Mouse (Mus musculus) right cerebral cortex, postnatal 25 days (tissue): Measurements from ENCODE around the gene Supt3.

ENCODE experiments used
- DNase-seq: peaks from one replicate; pipeline ENCODE4 v3.0.0; 2022

Gene Supt3

DNA sequence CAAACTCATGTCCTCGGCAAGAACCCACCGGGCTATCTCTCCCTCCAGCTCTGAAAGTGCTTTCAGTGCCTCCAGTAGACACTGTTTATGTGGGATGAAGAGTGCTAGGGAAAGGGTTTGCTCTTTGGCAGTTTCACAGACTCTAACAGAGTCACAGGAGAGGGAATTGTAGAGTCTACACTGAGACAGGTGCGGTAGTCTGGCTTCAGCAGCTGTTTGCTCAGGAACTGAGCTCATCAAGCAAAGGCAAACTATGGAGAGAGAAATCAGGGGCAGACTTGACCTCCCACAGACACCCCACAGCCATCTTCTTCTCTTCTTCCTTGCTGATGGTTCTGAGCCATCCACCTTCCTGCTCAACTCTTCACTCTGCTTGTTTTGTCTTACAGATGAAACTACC, 193.3 kb downstream of the Supt3 start:
- no peak for DNase-seq

DNA sequence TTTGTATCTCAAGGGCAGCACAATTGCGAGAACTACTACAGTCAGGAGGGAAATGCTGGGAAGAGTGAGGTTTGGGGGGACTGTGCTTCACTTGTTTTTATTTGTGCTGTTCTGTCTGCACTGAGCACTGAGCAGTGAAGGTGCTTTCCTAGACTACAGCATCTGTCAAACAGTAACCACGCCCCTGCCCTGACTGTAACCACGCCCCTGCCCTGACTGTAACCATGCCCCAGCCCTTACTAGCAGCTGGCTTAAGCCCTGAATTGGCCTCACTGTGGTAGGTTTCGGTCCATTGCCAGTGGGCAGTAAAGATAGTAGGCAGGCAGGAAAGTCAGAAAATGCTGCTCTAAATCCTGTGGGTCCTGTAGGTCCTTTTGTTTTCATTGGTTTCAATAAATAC, 196.5 kb downstream of the Supt3 start:
- no peak for DNase-seq

DNA sequence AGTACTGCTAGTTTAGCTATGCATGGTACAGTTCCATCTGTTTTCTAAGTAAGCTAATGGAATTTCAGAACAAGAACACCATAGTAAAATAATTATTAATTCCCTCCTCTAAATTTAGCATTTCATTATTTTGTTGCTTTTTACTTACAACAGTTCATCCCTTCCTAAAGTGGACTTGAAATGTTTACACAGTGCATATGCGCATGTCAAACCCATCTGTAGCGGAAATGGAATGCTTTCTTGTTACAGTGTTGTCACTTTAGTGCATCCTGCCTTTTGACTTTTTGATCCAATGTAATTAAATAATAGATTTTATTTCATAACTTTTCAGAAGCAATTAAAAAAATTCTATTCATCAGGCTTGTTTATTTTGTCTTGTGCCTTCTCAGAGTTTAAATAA, 200.7 kb downstream of the Supt3 start:
- DNase-seq = no peak

DNA sequence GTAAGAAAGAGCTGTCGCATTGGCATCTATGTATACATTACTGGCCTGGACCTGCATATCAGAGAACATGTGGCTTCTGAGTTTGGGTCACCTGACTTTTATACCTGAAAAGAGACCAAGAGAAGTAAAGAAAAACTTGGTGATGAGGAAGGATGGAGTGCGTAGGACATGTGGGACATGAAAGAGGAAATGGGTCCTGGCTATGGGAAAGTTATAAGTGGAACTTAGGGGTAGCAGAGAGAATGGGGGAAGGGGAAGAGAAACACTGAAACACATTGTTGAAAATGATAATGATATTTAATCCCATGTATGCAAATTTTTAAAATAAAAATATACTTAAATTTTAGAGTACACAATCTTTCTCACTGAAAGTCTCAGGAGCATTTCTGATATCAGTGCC, 211.0 kb downstream of the Supt3 start:
- no peak for DNase-seq

DNA sequence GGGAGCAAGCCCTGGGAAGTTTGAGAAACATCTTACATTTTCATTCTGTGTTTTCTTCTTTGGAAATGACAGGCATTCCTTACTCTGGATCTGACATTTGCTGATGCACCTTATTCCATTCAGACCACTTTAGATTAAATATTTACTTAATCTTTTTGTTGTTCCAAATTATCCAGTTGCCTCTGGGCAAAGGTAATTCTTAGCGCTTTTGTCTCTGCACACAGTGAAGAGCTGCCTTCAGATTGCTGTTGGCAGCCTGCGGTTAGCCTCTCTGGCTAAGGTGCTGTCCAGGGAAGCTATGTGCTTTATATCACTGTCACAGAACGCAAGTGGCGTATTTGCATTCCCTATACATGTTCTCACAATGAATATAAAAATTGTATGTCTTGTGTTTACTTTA, 226.4 kb downstream of the Supt3 start:
- no peak for DNase-seq

DNA sequence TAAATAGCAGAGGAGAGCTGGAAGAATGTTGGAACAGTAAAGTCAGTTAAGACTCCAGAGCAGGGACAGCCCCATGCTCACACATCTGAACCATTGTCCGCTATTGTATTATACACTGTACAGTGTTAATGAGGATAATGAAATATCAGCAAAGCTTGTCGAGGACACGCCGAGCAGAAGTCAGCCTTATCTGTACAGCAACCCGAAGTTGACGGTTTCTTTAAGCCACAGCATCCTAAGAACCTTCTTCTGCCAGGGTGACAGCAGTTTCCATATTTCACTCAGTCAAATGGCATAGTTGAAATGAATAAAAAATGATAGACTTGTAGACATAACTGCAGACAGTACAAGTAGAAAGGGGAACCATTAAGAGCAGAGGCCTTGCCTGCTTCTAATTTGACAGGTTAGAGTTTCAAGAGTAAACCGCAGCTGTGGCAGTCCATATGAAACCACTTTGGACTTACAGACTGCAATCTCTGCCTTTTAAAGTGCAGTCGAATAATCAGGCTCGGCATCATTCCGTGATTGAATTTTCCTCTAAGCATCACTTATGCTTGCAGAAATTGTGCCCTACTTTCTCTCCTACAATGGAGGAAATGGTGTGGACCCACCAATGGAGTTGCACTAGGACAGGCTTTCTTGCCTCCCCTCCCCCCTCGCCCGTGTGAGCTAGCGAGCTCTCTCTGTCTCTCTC, 227.7 kb downstream of the Supt3 start:
- no peak for DNase-seq

DNA sequence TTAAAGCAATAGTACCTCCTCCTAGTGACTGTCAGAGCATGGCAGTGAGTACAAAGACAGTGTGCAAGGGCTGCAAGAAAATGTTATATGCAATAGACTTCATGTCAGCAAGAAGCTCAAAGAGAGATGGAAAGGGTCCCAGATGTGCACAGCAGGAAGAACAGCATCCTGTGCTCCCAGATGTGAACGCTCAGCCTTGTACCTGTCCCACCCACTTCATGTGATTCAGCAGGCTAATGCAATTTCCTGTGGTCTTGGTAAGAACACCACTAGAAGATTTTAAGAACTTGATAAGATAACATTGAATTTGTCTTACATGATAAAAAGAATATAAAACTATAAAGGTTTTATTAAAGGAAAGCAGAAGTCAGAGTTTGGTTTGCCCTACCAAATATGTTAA, 230.5 kb downstream of the Supt3 start:
- DNase-seq = no peak

DNA sequence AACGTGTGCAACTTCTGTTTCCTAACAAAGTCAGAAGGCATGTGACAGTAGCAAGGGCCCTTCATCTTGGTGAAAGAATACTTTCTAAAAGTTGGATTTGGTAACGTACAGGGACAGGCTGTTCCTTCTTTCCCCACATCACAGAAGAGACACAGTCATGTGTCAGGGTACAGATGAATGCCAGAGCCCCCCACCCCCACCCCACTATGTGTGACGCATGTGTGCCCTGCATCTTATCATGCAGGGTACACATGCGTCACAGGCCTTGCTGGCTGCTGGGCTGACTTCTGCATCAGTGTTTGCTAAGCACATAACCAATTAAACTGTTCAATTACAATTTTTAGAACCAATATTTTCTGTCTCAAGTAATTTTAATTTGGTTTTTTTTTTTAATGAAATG, 231.7 kb downstream of the Supt3 start:
- no peak for DNase-seq

DNA sequence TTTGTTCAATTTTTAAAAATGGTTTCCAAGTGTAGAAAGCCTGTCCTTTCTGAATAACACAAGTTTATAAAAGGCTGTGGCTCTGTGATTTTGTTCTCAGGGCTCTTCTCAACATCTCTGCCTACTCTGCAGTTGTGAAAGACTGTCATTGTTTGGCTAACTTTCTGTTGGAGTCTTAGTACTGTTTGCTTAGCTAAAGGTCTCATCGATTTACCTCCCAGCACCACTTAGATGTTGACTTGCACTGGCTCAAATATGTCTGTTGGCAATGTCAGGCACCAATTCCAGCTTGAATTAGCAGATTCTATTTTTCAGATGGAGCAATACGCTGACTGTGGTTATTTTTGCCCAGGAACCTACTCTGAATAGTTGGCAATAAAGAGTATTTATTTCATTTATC, 233.5 kb downstream of the Supt3 start:
- no peak for DNase-seq

DNA sequence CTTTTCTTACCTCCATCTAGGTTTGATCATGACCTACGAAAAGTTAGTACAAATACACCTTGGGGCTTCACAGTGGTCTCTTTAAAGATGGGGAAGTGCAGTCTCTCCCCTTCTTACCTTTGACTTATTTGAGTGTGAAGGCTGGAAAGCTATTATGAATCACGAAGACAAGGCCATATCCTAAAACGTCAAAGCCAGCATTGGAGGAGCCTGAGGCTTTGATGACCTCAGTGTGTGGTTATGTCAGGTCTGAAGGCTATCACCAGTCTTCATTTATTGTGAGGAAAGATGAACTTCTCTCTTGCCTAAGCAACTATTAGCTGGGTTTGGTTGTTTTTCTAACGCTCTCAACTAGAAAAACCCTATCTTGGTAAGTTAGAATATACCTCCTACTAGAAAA, 239.8 kb downstream of the Supt3 start:
- DNase-seq = no peak

DNA sequence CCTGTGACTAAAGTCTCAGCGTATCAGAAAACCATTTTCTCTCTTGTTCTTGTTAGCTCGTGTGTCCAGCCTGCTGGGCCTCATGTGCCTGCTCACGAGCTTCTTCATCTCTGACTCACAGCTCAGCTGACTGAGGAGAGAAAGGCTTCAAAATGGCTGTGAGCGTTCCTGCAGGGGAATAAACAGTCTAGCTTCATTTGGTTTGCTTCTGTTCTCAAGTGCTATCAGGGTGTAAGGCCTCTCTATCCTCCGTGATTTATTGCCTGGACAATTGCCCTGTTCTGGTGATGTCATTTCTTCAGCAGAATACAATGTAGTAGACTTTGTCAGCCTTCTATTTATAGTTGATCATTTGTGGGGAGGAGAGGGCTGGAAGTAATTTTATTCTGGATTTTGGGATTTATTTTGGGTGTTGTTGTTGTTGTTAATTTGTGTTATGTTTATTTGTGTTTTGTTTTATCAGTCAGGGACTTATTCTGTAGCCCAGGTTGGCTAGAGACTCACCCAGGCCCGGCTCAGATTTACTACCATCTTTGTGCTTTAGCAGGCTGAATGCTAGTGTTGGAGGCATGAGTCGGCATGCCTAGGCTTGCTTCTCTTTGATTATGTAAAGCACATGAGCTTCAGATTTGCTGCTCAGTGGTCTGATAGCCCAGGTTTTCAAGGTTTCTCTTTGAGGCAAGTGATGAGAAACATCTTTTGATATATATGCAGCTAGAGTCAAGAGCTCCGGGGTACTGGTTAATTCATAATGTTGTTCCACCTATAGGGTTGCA, 243.4 kb downstream of the Supt3 start:
- DNase-seq = no peak

DNA sequence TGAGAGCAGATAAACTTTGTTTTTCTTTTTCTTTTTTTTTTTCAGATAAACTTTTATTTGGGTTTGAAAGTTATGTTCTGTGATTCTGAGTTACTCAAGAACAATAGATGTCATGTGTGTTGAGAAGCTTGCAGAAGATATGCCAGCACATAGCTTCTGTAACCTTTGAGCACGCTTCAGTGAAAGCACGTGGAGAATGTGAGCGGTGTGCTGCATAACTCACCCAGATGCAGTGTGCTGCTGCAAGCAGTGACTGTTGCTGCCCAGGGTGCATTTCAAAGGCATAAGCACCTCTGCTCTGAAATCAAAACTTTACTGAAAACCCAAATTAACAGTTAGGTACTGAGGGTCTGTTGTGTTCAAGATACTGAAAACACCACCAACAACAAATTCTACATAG, 251.5 kb downstream of the Supt3 start:
- no peak for DNase-seq

DNA sequence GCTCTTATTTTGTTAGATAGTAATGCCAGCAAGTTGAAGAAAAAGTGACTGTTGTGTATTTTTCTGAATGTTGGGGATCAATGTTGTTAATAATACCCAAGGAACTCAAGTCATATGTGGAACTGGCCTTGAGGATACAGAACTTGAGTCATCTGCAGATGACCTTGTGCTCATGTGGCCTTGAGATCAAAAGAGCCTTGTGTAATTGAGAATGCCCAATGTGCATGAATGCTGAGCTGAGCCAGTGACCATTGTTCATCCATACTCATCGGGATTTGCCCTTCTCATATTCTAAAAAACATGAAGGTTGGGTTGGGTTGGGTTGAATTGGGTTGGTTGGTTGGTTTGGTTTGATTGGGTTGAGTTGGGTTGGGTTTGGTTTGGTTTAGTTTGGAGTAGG, 252.2 kb downstream of the Supt3 start:
- DNase-seq = no peak

DNA sequence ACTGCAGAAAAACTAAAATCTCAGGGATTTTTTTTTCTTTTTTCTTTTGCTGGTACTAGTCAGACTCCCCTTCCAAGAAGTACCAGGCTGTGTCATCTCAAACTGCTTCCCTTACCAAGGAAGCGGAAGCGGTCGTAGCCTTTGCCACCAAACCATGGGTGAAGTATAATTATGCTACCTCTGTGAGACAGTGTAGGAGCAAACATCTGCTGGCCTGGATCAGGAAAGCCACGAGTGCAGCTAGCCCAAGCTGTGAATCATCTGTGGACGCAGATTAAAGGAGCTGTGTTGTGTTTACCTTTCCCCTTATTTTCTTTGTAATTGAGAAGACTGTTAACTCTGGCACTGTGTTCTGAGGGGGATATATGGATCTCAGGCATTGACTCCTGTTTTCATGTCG, 255.3 kb downstream of the Supt3 start:
- no peak for DNase-seq

DNA sequence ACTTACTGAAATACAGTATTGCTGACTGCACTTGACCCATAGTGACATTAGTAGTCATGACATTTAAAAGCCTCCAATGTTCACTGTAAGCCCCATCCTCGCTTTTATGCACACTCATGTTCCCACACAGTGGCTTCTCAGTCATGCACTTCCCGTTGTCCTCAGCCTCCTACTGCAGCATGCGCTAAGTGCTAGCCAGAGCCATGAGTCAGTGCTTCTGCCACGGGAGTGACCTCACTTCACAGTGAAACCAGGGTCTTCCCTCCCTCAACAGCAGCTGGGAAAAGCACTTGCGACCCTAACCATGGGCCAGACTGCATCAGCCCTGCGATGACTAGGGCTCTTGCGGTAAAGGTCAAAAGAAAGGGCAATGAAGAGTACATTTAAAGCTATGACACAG, 256.7 kb downstream of the Supt3 start:
- DNase-seq = no peak

DNA sequence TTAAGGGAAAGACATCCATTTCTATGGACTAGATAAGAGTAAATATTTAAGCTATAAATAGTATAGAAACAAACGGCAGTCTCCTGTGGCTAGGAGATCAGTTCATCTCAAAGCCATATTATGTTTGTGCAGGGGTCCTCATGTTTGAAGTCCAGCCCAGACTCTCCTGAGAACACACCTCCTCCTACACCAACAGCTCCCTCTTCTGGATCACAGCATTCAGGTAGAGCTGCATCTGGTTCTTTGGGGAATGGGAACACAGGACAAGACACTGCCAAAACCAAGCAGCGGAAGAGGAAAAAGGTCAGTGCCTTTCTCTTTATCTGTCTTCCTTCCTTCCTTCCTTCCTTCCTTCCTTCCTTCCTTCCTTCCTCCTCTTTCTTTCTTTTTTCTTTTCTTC, 264.1 kb downstream of the Supt3 start:
- DNase-seq = no peak

DNA sequence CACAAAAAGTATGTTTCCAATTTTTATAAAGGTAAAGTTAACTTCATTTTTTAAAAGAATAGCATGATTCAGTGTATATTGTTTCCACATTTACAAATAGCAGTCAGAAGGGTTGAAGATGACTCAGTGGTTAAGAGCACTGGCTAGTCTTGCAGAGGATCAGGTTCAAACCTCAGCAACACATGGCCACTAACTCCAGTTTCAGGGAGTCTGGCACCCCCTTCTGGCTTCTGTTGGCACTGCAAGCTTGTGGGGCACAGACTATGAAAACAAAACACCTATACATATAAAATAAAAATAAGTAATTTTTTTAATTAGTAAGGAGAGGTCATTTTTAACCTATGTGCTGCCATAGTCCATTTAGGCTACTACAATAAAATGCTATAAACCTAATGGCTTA, 268.9 kb downstream of the Supt3 start:
- DNase-seq = no peak

DNA sequence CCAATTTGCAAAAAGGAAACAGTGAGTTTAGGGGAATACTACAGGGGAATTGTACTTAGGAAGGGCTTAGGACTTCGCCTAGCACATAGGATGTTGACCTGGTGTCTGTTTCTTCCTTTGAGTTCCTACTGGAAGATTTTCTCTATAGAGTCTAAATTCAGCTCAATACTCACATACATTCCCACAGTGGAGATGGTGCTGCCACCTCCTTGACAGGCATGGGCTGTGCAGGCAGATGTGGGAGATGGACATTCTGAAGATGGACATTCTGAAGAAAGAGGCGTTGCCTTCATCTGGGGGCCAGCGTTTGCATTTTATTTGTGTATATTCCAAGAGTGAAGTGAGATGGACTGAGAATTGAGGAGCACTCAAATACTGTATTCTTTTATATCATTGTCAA, 269.6 kb downstream of the Supt3 start:
- DNase-seq = no peak

DNA sequence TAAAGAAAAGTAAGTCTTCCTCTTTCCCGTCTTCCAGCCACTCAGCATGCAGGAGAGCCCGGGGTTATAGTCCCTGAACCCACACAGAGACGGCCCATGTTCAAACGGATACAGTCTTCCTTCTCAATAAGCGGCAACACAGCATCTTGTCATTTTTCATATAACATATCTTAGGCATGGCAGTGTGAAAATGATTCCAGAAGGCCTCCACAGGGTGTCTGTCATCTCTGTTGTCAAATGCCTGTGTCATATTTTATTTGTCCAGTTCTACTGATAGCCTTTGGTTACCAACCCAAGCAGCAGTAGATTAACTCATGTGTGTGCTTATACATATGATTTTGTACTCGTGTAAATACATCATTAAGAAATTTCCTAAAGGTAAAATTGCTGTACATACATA, 270.3 kb downstream of the Supt3 start:
- DNase-seq = no peak

DNA sequence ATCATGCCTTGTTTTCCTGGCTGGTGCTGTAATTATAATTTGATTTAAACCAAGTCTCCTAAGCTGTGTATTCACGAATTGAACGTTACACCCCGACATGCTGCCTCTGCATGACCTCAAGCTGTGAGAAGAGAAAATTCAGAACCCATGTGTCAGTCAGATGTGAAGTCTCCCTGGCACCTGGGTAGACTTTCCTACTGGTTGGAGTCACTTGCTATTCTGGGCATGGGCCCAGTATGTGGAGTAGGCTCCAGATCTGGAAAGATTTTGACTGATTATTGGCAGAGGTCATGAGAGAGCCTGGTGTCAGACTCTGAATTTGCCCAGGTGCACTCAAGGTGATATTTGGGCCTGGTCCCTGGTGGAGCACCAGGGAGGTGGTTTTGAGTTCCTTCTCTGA, 275.0 kb downstream of the Supt3 start:
- no peak for DNase-seq

DNA sequence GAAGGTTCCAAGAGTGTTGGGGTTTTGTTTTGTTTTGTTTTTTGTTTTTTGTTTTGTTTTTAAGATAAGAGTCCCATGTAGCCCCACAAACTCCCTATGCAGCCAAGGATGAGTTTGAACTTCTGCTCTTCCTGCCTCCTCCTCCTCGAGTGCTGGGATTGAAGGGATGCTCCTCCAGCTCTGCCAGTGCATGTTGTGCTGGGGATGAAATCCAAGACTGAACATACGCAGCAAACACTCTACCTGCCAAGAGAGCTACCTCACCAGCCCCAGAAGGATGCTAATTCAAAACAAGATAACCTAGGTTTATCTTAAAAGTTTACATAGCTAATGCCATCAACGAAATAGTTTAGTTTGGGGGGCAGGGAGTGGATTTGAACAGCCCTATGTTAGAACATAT, 276.4 kb downstream of the Supt3 start:
- no peak for DNase-seq

DNA sequence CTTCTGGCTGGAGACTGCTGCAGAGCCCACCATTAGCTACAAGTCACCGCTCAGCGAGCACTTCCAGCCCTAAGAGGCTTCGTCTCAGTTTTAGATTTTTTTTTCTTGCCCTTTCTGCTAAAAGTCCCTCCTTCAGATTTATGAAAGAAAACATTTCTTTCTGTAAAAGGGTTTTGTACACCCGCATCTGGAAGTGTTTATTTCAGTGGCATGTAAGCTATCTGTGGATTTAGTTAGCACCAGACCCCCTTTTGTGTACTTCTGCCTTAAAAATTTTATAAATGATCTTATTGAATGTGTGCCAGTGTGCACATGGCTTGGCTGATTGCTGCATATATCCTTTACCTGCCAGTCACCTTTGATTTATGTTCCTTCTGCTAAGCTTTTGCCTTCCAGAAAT, 277.6 kb downstream of the Supt3 start:
- DNase-seq = no peak

DNA sequence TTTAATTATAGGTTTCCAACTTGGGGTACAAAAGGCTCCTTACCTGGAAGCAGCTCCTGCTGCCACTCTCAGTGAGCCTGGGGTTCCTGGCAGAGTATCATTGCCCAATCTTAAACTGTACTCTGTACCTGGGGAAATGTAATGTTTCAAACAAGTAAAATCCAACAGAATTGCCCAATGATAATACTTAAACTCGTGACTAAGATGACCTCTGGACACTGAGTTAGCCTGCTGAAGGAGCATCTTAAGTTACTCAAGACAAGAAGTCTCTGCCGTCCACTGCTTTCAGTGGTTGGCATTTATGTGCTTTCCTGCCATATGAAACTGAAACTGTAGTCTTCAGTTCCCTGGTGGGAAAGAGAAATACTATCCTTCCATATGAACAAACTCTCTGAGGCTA, 279.9 kb downstream of the Supt3 start:
- no peak for DNase-seq

DNA sequence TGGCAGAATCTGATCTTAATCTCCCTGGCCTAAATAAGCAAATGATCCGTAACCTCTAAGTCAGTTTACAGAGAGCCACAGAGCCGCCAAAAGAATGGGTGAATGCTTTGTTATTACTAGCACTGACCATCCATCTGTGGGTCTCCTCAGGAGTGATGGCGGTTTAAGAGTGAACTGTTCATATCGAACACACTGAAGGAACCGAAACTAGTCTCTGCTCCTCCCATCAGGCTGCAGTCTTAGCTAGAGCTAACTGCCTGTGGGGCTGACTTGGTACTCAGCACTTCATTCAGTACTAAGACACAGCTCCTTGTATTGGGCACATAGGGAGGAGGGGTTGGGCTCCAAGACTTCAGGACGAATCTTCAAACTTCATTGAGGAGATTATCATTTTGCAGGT, 280.8 kb downstream of the Supt3 start:
- DNase-seq = no peak
